Mouse (Mus musculus): ENCODE measurements around the gene Ranbp3l.

- TF ChIP-seq POLR2A (IDR thresholded peaks at IDR 0.05; ENCODE audit: insufficient read length, low read depth): no peak
- no peak for TF ChIP-seq TCF3 (IDR thresholded peaks at IDR 0.05; ENCODE audit: insufficient read length, low read depth)
- no peak for TF ChIP-seq MYOD1 (IDR thresholded peaks at IDR 0.05; ENCODE audit: control insufficient read depth in 1 of 3, insufficient read length in 2 of 3, low read depth in 2 of 3)
- no peak for TF ChIP-seq USF1 (IDR thresholded peaks at IDR 0.05; ENCODE audit: low read depth)
- TF ChIP-seq CEBPB (IDR thresholded peaks at IDR 0.05; ENCODE audit: insufficient read depth, poor library complexity, severe bottlenecking): no peak
- TF ChIP-seq TCF12 (IDR thresholded peaks at IDR 0.05; ENCODE audit: insufficient read depth, poor library complexity, severe bottlenecking): no peak
- no peak for TF ChIP-seq E2F4 (IDR thresholded peaks at IDR 0.05; ENCODE audit: insufficient read depth)
Observed at GRCm38 (mm10) chr15:9009196-9009595, 41.4 kb downstream of the Ranbp3l start.

All from myocyte (in vitro differentiated cells).